6 mouse cellular contexts compared by ENCODE assay signal in the genomic region with DNA sequence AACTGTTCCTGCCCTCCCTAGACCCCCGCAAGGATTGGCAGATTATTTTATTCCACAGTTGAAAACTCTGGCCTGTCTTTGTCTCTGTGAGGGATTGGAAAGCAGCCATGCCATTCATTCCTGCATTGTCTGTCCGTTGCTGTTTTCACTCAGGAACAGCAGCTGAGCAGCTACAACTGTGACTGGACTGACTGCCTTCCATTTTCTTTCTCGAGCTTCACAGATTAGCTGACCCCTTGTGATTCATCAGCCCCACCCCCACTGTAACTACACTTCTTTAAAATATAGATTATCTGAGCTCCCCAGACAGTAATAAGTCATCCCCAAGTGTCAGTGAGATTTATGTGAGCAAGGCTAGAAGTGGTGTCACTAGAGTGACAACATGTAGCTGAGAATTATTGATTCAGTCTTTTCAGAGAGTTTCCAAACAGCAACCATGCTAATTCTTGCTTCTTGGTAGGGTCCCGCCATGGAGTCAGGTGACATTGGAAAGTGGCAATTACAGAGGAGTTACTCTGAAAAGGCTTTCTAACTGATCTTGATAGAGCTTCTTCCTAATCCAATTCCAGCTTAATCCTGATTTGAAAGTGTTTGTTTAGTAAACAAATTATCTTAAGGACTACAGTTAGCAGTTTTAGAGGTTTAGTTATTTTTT.
DNase-seq lines count a peak whose midpoint lies in the region; ATAC-seq and TF ChIP-seq lines count a peak whose summit lies in the region.
"Not testable (repeated sequence)": the region's sequence is repeated elsewhere in the genome, so short reads cannot be mapped to it uniquely, and the experiment has no call there.

No protein-coding gene starts in this region.

- ATAC-seq in forebrain, postnatal 0 days: peak; percentile 32; the same call in 1 of the 2 replicates
- ATAC-seq in hindbrain, embryonic 13.5 days (ENCODE audit: low FRiP score): 0 out of 2 replicates have a peak, but pooled peaks have one; percentile 46
- ATAC-seq in midbrain, embryonic 11.5 days (ENCODE audit: low FRiP score): peak; percentile 78
- ATAC-seq in midbrain, embryonic 15.5 days (replicated peaks): peak; percentile 50
- 0 out of 2 replicates have a peak, but pooled peaks have one; percentile 31 for ATAC-seq in midbrain, postnatal 0 days (ENCODE audit: low FRiP score)
- peak; percentile 28; the same call in 1 of the 2 replicates for ATAC-seq in neural tube, embryonic 14.5 days (ENCODE audit: low read depth)

- 14% methylated on average over 1 of the region's 4 CpGs for WGBS in forebrain, postnatal 0 days
- WGBS in hindbrain, embryonic 13.5 days: 31% methylated on average over 1 of the region's 4 CpGs
- WGBS in midbrain, embryonic 11.5 days: 0% methylated on average over 1 of the region's 4 CpGs
- WGBS in midbrain, embryonic 15.5 days: 10% methylated on average over 1 of the region's 4 CpGs
- 8% methylated on average over 1 of the region's 4 CpGs for WGBS in midbrain, postnatal 0 days
- WGBS in neural tube, embryonic 14.5 days: 42% methylated on average over 1 of the region's 4 CpGs

- not testable (repeated sequence) for H3K9ac ChIP-seq in forebrain, postnatal 0 days; hindbrain, embryonic 13.5 days; midbrain, embryonic 11.5 days (ENCODE audit: low read length); midbrain, embryonic 15.5 days; midbrain, postnatal 0 days (replicated peaks; ENCODE audit: low read length, poor library complexity, severe bottlenecking); neural tube, embryonic 14.5 days (replicated peaks; ENCODE audit: low read depth, low read length)

- H3K36me3 ChIP-seq in forebrain, postnatal 0 days (ENCODE audit: insufficient read depth); hindbrain, embryonic 13.5 days; midbrain, embryonic 11.5 days (ENCODE audit: control insufficient read depth, insufficient read depth, low read length); midbrain, embryonic 15.5 days (replicated peaks); midbrain, postnatal 0 days (ENCODE audit: insufficient read depth, low read length); neural tube, embryonic 14.5 days (ENCODE audit: control insufficient read depth, insufficient read depth, low read length): not testable (repeated sequence)

- not testable (repeated sequence) for H3K4me3 ChIP-seq in forebrain, postnatal 0 days (ENCODE audit: low read depth, low read length); hindbrain, embryonic 13.5 days; midbrain, embryonic 11.5 days (ENCODE audit: low read depth, low read length); midbrain, embryonic 15.5 days; midbrain, postnatal 0 days (ENCODE audit: low read depth, low read length); neural tube, embryonic 14.5 days (ENCODE audit: low read depth, low read length)

- H3K27ac ChIP-seq in forebrain, postnatal 0 days (ENCODE audit: low read depth, low read length); hindbrain, embryonic 13.5 days; midbrain, embryonic 11.5 days (ENCODE audit: low read depth, low read length); midbrain, embryonic 15.5 days; midbrain, postnatal 0 days (ENCODE audit: low read depth, low read length); neural tube, embryonic 14.5 days (ENCODE audit: low read depth, low read length): not testable (repeated sequence)

- not testable (repeated sequence) for H3K27me3 ChIP-seq in forebrain, postnatal 0 days (ENCODE audit: insufficient read depth, low read length); hindbrain, embryonic 13.5 days; midbrain, embryonic 11.5 days (ENCODE audit: control insufficient read depth, insufficient read depth, low read length); midbrain, embryonic 15.5 days (replicated peaks); midbrain, postnatal 0 days (ENCODE audit: insufficient read depth, low read length); neural tube, embryonic 14.5 days (ENCODE audit: control insufficient read depth, insufficient read depth, low read length)

- H3K4me1 ChIP-seq in forebrain, postnatal 0 days (ENCODE audit: insufficient read depth); hindbrain, embryonic 13.5 days (replicated peaks); midbrain, embryonic 11.5 days (ENCODE audit: control insufficient read depth, insufficient read depth, low read length); midbrain, embryonic 15.5 days; midbrain, postnatal 0 days (ENCODE audit: insufficient read depth, low read length); neural tube, embryonic 14.5 days (ENCODE audit: control insufficient read depth, insufficient read depth, low read length): not testable (repeated sequence)

- H3K9me3 ChIP-seq in forebrain, postnatal 0 days (ENCODE audit: low read length); hindbrain, embryonic 13.5 days; midbrain, embryonic 11.5 days (ENCODE audit: control insufficient read depth, low read length); midbrain, embryonic 15.5 days; midbrain, postnatal 0 days (ENCODE audit: low read length); neural tube, embryonic 14.5 days (ENCODE audit: control insufficient read depth, low read length): not testable (repeated sequence)

- not testable (repeated sequence) for DNase-seq in forebrain, postnatal 0 days; midbrain, embryonic 11.5 days (ENCODE audit: low spot score, missing footprints); midbrain, postnatal 0 days (ENCODE audit: low spot score)

- not testable (repeated sequence) for TF ChIP-seq CTCF in forebrain, postnatal 0 days (IDR thresholded peaks at IDR 0.05; ENCODE audit: low read depth); midbrain, postnatal 0 days (IDR thresholded peaks at IDR 0.05)

- H3K4me2 ChIP-seq in forebrain, postnatal 0 days (ENCODE audit: low read depth); hindbrain, embryonic 13.5 days; midbrain, embryonic 11.5 days; midbrain, embryonic 15.5 days; midbrain, postnatal 0 days (ENCODE audit: low read depth, low read length, poor library complexity, severe bottlenecking); neural tube, embryonic 14.5 days (ENCODE audit: low read depth, low read length): not testable (repeated sequence)

Comparison
In these comparisons a context has a peak if more than half of its experiments do, and no peak if none do; other contexts are left out.
1. ATAC-seq: peak in every context shown above with its lines; median percentile 78 in midbrain, embryonic 11.5 days; 50 in midbrain, embryonic 15.5 days; 46 in hindbrain, embryonic 13.5 days; 32 in forebrain, postnatal 0 days; 31 in midbrain, postnatal 0 days; 28 in neural tube, embryonic 14.5 days.